Mouse (Mus musculus): ENCODE results near the gene Smarcd1. TPM values are rescaled to one million over a fixed set of nuclear protein-coding genes. Genes with fewer than 3 reads are reported as not detected.

Gene Smarcd1
- polyA plus RNA-seq, 1 experiment from 2014 or later = 134 TPM

DNA sequence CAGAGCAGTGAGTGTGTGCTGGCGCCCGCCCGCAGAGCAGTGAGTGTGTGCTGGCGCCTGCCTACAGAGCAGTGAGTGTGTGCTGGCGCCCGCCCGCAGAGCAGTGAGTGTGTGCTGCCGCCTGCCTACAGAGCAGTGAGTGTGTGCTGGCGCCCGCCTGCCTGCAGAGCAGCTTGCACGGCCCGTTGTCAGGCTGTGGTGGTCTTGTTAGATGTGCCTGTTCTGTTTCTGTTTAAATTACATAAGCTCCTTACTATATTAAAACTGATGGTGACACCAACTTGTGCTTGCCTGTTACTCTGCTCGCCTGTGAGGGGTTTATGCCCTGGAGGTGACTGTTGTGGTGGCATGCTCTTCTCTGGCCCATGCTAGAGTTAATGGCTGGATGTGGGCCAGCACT lies 6.2 kb downstream of the Smarcd1 start:
- 98% methylated on average over 13 of the region's 13 CpGs for WGBS
- Histone ChIP-seq H3K27ac (no peak overlapping the region), H3K4me2 (no peak overlapping the region), H3K4me3 (no peak overlapping the region), H3K4me1 (replicated peaks) (peaks cover 37% of the 10 kb centered on the region), H3K27me3 (no peaks in the 10 kb centered on the region), H3K36me3 (peaks cover 87% of the 10 kb centered on the region), H3K9me3 (no peaks in the 10 kb centered on the region), H3K9ac (no peak overlapping the region)
- no peak for ATAC-seq (ENCODE audit: low FRiP score)

DNA sequence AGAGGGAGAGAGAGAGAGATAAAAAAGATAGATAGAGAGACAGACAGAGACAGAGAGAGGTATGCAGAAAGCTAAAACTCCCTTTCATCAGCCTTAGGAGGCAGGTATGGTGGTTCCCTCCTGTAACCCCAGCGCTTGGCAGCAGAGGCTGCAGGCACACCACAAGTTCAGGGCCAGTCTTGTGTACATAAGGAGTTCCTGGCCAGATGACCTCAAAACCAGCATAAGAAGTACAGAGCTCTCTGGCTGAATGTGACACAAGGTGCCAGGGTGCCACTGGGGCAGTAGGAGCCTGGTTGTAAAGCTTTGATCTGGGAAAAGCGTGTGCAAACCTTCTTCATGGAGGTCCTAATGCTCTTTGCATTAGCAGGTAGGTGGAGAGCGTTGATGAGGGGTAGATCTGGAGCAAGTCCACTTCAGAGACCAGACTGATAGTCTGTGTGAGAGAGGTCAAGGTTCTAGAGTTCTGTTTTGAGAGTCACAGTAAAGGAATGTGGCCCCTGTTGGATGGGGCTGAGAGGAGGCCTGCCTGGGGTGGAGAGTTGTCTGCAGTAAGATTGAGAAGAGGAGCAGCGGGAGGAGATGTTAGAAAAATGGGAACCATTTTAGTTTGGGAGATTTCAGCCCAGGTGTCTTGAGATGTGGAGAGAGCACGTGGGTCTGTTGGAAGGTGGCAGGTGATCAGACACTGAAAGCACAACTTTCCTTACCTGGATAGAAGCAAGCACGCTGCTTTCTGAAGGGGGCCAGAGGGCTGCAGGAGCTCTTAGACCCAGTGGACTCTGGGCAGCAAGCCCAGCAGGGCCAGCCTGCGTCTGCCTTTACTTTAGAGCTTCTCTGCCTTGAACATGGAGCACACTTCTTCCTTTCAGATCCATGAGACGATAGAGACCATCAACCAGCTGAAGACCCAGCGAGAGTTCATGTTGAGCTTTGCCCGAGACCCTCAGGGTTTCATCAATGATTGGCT lies 8.6 kb downstream of the Smarcd1 start:
- Histone ChIP-seq H3K4me1 (replicated peaks) (peaks cover 33% of the 10 kb centered on the region), H3K4me3 (no peak overlapping the region), H3K36me3 (peaks cover 92% of the 10 kb centered on the region), H3K9me3 (no peaks in the 10 kb centered on the region), H3K27me3 (no peaks in the 10 kb centered on the region), H3K27ac (no peak overlapping the region), H3K4me2 (no peak overlapping the region), H3K9ac (no peak overlapping the region)
- ATAC-seq (ENCODE audit: low FRiP score) = no peak
- 93% methylated on average over 10 of the region's 10 CpGs for WGBS

DNA sequence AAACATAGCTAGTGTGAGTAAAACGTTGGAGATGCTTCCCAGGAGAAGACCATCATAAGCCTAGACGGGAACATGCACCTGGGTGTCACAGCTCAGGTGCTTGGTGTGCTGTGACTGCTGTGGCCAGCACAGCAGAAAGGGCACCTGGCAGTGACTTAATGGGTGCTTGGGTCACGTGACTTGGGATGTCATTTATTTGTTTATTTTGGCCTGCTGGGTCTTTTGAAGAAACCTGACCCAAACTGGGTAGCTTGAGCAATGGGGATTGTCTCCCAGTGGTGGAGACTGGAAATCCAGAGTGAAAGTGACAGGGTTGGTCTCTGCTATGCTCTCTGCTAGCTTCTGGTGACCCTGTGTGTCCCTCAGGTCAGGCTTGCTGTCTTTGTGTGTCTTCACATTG lies 9.6 kb downstream of the Smarcd1 start:
- no peak for ATAC-seq (ENCODE audit: low FRiP score)
- no peak overlapping the region for H3K9ac ChIP-seq
- no peaks in the 10 kb centered on the region for H3K9me3 ChIP-seq
- H3K4me2 ChIP-seq = no peak overlapping the region
- no peak overlapping the region for H3K4me3 ChIP-seq
- H3K36me3 ChIP-seq = peaks cover 92% of the 10 kb centered on the region
- H3K27me3 ChIP-seq = no peaks in the 10 kb centered on the region
- peaks cover 36% of the 10 kb centered on the region for H3K4me1 ChIP-seq (replicated peaks)
- no peak overlapping the region for H3K27ac ChIP-seq
- 71% methylated on average over 3 of the region's 3 CpGs for WGBS

DNA sequence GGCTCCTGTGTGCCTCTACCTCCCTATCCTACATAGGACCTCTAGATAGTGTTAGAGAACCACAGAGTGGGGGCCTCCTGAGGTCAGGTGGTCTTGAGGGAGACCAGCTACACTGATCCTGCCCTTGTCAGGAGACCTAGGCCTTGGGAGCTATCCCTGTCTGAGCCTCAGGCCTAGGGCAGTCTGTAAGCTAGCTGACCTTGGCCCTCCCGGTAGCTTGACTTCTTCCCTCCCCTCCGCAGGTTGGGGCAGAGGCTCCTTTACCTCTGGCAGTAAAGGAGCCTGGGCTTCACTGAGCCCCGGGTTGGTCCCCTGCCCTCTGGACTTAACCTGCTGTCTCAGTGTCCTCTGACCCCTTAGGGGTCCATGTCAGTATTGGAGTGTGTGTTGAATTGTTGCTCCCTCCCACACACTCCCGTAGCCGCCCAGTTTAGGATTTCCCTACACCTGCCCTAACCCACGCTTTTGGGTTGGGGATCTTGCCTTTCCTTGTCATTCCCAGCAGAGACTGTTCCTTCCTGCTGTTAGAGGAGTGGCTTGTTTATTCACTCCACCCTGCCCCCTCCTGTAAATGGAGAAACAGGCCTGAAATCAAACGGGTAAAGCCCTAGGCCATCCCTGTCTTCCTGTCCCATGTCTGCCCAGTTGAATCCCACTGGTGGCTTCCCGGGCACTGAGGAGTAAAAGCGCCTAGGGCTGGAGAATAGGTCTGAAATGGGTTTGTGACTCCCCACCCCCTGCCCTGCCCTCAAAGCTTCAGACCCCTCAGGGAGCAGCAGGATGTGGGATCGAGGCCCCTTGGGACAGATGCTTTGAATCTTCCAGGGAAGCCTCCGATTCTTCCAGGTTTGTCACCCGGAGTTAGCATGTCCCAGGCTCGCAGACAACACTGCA lies 11.0 kb downstream of the Smarcd1 start:
- Histone ChIP-seq H3K4me3 (no peak overlapping the region), H3K36me3 (peaks cover 78% of the 10 kb centered on the region)

DNA sequence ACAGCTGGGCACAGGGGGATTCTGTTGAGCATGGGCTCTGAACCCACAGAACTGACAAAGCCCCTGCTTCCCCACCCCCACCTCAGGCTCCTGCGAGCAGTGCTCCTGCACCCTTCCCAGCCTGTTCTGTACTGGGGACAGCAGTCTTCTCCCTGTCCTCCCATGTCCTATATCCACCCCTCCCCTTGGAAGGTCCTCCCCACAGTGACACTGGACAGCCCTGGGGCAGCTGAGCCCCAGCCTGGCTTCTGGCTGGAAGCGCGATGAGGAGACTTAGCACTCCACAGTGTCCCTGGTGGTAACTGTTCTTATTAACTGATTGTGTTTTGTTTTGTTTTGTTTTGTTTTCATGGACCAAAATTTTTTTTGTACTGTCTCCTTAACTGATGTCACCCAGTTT lies 11.6 kb downstream of the Smarcd1 start:
- ATAC-seq (ENCODE audit: low FRiP score) = 0 out of 2 replicates have a peak, but pooled peaks have one; percentile 30
- 67% methylated on average over 3 of the region's 3 CpGs for whole genome bisulfite sequencing
- H3K36me3 ChIP-seq = peaks cover 76% of the 10 kb centered on the region
- peaks cover 53% of the 10 kb centered on the region for H3K4me1 ChIP-seq (replicated peaks)
- no peak overlapping the region for H3K4me2 ChIP-seq
- peak overlapping the region; percentile 3; the same call in 1 of the 2 replicates for H3K9ac ChIP-seq
- H3K9me3 ChIP-seq = no peaks in the 10 kb centered on the region
- no peak overlapping the region for H3K4me3 ChIP-seq
- no peaks in the 10 kb centered on the region for H3K27me3 ChIP-seq
- peak overlapping the region; percentile 83 for H3K27ac ChIP-seq

More for the DNA sequence above, 11.0 kb downstream of the Smarcd1 start:
- 67% methylated on average over 13 of the region's 13 CpGs for WGBS
- Histone ChIP-seq H3K4me2 (no peak overlapping the region), H3K27ac (peak overlapping the region; percentile 66), H3K4me1 (replicated peaks) (peaks cover 48% of the 10 kb centered on the region), H3K9me3 (no peaks in the 10 kb centered on the region), H3K27me3 (no peaks in the 10 kb centered on the region), H3K9ac (peak overlapping the region; percentile 19)
- ATAC-seq (ENCODE audit: low FRiP score) = no peak

DNA sequence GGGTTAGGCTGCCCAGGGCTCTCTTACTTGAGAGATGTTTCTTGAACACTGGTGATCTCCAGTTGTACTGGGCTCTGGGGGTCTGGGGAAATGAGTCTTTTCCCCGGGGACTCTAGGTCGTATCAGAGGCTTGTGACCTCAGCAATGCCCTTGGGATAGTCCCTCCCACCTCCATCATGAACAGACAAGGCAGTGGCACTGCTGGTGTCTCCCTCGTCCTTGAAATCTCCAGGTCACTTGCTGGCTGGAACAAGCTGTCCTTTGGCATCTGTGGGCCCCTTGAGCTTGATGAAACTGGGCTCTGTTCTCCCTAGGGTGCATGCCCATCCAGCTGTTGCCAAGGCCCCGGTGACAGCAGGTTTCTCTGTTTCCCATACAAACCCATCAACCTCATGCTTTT lies 12.3 kb downstream of the Smarcd1 start:
- H3K4me1 ChIP-seq (replicated peaks) = peaks cover 53% of the 10 kb centered on the region
- peak overlapping the region; percentile 49; the same call in 1 of the 2 replicates for H3K9ac ChIP-seq

DNA sequence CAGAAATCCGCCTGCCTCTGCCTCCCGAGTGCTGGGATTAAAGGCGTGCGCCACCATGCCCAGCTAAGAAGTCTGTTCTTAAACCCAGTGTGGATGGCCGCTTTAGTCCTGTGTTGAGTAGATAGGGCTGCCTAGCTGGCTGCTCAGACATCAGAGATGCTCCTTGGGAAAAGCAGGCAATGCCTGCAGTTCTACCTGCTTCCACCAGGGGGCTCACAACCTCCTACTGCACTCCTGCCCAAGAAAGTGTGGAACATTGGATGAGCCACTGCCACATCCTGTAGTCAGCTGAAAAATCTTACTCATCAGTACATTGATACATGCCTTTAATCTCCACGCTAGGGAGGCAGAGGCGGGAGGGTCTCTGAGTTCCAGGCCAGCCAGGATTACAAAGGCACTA lies 12.9 kb downstream of the Smarcd1 start:
- peaks cover 53% of the 10 kb centered on the region for H3K4me1 ChIP-seq (replicated peaks)
- peak overlapping the region; percentile 83 for H3K27ac ChIP-seq
- 52% methylated on average over 7 of the region's 7 CpGs for WGBS
- ATAC-seq (ENCODE audit: low FRiP score) = no peak; the same call in 1 of the 2 replicates
- H3K36me3 ChIP-seq = peaks cover 71% of the 10 kb centered on the region
- no peak overlapping the region for H3K9ac ChIP-seq
- H3K27me3 ChIP-seq = no peaks in the 10 kb centered on the region
- no peaks in the 10 kb centered on the region for H3K9me3 ChIP-seq
- H3K4me3 ChIP-seq = no peak overlapping the region
- no peak overlapping the region for H3K4me2 ChIP-seq

More for the DNA sequence above, 12.3 kb downstream of the Smarcd1 start:
- ATAC-seq (ENCODE audit: low FRiP score) = 0 out of 2 replicates have a peak, but pooled peaks have one; percentile 8
- no peak overlapping the region for H3K4me3 ChIP-seq
- no peaks in the 10 kb centered on the region for H3K27me3 ChIP-seq
- H3K4me2 ChIP-seq = no peak overlapping the region
- WGBS = 62% methylated on average over 4 of the region's 4 CpGs
- H3K9me3 ChIP-seq = no peaks in the 10 kb centered on the region
- peak overlapping the region; percentile 83 for H3K27ac ChIP-seq
- peaks cover 76% of the 10 kb centered on the region for H3K36me3 ChIP-seq

DNA sequence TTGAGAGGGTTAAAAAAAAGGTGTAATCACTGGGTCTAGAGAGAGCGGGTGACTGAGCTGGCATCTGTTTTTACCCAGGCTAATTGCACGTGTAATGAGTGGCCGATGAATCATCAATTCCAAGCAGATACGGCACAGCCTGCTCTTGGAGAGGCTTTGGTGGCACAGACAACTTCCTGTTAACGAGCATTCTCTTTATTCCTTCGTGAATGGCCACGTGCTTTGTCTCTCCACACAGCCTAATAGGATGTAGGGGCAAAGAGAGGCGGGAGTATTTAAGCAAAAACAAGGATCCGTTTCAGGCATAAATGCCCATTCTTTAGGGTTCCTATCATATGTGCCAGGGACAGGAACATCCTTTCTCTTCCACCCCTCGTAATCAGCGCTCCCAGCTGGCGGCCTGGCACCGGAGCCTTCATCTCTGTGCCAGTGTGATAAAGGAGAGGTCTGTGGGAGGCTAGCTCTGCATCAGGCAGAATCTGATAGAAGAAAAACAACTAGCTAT lies 13.5 kb downstream of the Smarcd1 start:
- Histone ChIP-seq H3K9ac (peak overlapping the region; percentile 65; the same call in 1 of the 2 replicates), H3K27me3 (no peaks in the 10 kb centered on the region), H3K4me1 (replicated peaks) (peaks cover 53% of the 10 kb centered on the region), H3K4me3 (no peak overlapping the region), H3K4me2 (no peak overlapping the region), H3K36me3 (peaks cover 70% of the 10 kb centered on the region), H3K27ac (peak overlapping the region; percentile 83), H3K9me3 (no peaks in the 10 kb centered on the region)
- WGBS = 62% methylated on average over 13 of the region's 13 CpGs
- 0 out of 2 replicates have a peak, but pooled peaks have one; percentile 19 for ATAC-seq (ENCODE audit: low FRiP score)

DNA sequence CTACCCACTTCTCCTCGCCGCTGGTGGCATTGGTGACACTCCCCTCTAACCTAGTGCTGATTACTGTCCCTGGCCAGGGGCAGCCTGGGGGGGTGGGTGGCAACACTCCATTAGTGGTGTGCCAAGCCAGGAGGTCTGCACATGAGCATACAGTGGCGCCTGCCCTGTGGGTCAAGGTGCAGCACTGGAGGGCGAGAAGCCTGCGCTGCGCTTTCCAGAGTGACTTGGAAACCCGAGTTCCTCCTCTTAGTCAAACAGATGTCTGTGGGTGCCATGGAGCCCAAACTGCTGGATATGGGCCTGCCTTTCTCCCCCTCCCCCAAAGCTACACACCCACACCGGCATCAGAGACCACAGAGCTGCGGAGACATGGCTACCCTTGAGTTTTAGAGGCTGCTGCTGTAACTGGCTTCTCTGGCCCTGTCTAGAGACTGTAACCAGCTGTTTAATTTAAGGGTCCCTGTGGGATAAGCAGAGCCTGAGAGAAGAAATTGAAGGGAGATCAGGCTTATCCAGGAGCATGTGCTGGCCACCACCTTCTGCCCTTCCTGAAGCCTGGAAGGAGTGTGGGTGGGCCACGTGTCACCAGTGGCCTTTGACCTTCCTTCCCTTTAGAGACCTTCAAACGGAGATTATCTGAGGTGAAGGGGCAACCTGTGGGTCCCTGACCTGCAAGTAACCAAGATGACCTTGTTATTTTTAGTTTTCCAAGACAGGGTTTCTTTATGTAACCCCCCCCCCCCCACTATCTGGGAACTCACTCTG lies 14.2 kb downstream of the Smarcd1 start:
- no peak for ATAC-seq (ENCODE audit: low FRiP score)
- 70% methylated on average over 11 of the region's 11 CpGs for WGBS
- Histone ChIP-seq H3K27me3 (no peaks in the 10 kb centered on the region), H3K9ac (peak overlapping the region; percentile 65), H3K4me3 (no peak overlapping the region), H3K9me3 (no peaks in the 10 kb centered on the region), H3K36me3 (peaks cover 70% of the 10 kb centered on the region), H3K27ac (peak overlapping the region; percentile 83), H3K4me2 (no peak overlapping the region), H3K4me1 (replicated peaks) (peaks cover 53% of the 10 kb centered on the region)

DNA sequence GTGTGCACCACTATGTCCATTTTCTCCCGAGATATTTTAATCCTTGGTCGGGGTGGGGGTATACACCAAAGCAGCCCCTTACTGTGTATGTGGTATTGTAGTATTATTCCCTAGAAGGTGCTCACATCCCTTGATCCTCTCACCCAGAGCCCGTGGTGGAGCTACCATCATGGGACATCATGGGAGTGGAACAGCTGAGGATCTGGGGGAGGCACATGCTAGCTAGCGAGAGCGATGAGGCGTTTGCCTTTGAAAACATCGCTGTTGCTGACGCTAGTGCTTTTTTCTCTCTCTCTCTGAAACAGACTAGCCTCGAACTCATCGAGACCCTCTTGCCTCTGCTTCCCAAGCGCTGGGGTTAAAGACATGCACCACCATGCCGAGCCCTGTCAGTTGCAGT lies 14.9 kb downstream of the Smarcd1 start:
- WGBS = 81% methylated on average over 12 of the region's 12 CpGs
- Histone ChIP-seq H3K4me2 (no peak overlapping the region), H3K4me1 (replicated peaks) (peaks cover 53% of the 10 kb centered on the region), H3K9ac (no peak overlapping the region), H3K36me3 (peaks cover 70% of the 10 kb centered on the region), H3K9me3 (no peaks in the 10 kb centered on the region), H3K27me3 (no peaks in the 10 kb centered on the region), H3K4me3 (no peak overlapping the region), H3K27ac (no peak overlapping the region)
- ATAC-seq (ENCODE audit: low FRiP score) = no peak

Data from hindbrain, embryonic 13.5 days (tissue).